Mouse (Mus musculus) liver, embryonic 14.5 days (tissue): ENCODE results near the gene Glg1. TPM values are rescaled to one million over a fixed set of nuclear protein-coding genes. Genes with fewer than 3 reads are reported as not detected.
A peak's percentile ranks its signal among the peaks of the same experiment; 100 is the strongest.
"Not testable (repeated sequence)": the region's sequence is repeated elsewhere in the genome, so short reads cannot be mapped to it uniquely, and the experiment has no call there.

Source experiments
- ATAC-seq: fragments of 200-750 bp; cut with Nextera tagmentation; 2 replicates; pipeline ENCODE4 v1.8.0; 2017; ENCODE audit warnings: moderate number of reproducible peaks, mild to moderate bottlenecking, moderate library complexity; ENCODE audit not compliant: insufficient read depth
- DNase-seq, 3 experiments: peaks; one replicate each; pipeline ENCODE4 v3.0.0-alpha.2; 2012 to 2013; ENCODE audit warnings: low read depth in 3 of 3, low spot score in 3 of 3
- H3K27ac ChIP-seq: fragments of 300-500 bp; sonication (generic); 2 replicates; pipeline ENCODE4 v1.5.1; 2014; ENCODE audit warnings: moderate library complexity, mild to moderate bottlenecking, control low read depth, inconsistent platforms
- H3K27me3 ChIP-seq: fragments of 300-500 bp; sonication (generic); 2 replicates; pipeline ENCODE4 v1.6.1; 2014; ENCODE audit warnings: mild to moderate bottlenecking, low read length, moderate library complexity; ENCODE audit not compliant: control insufficient read depth, insufficient read depth
- H3K36me3 ChIP-seq: fragments of 300-500 bp; sonication (generic); replicated peaks from 2 replicates; pipeline ENCODE4 v1.6.1; 2014; ENCODE audit warnings: low read depth; ENCODE audit not compliant: control insufficient read depth, insufficient read depth
- H3K4me1 ChIP-seq, 2 experiments: fragments of 200-500 bp in 1 of 2; fragments of 300-500 bp in 1 of 2; sonication (generic) in 1 of 2; replicated peaks; 2 replicates each; pipeline ENCODE4 v1.6.1; 2012 to 2014; ENCODE audit warnings: antibody characterized with exemption in 1 of 2, inconsistent platforms in 1 of 2, low read length in 1 of 2; ENCODE audit not compliant: control insufficient read depth in 2 of 2, insufficient read depth in 2 of 2
- H3K4me2 ChIP-seq: fragments of 300-500 bp; sonication (generic); 2 replicates; pipeline ENCODE4 v1.6.1; 2014; ENCODE audit warnings: low read depth, mild to moderate bottlenecking, control low read depth, moderate library complexity
- H3K4me3 ChIP-seq, 2 experiments: fragments of 200-500 bp in 1 of 2; fragments of 300-500 bp in 1 of 2; sonication (generic) in 1 of 2; 2 replicates each; pipeline ENCODE4 v1.5.1; 2012 to 2014; ENCODE audit warnings: low read depth in 2 of 2, low read length in 2 of 2, mild to moderate bottlenecking in 2 of 2, control low read depth in 1 of 2, inconsistent platforms in 1 of 2, moderate library complexity in 1 of 2; ENCODE audit not compliant: insufficient read depth in 1 of 2
- H3K9ac ChIP-seq: fragments of 300-500 bp; sonication (generic); replicated peaks from 2 replicates; pipeline ENCODE4 v1.6.1; 2014; ENCODE audit warnings: mild to moderate bottlenecking, control low read depth, moderate library complexity
- H3K9me3 ChIP-seq: fragments of 300-500 bp; sonication (generic); 2 replicates; pipeline ENCODE4 v1.6.1; 2016; ENCODE audit warnings: low read length, mixed read lengths; ENCODE audit not compliant: control insufficient read depth
- CTCF ChIP-seq: IDR thresholded peaks from 2 replicates; pipeline ENCODE4 v1.5.1; 2016; ENCODE audit warnings: antibody characterized with exemption, low read depth, control low read depth
- EP300 ChIP-seq: IDR thresholded peaks from 2 replicates; pipeline ENCODE4 v1.6.1; 2016; ENCODE audit warnings: antibody characterized with exemption, low read depth
- WGBS: fragments of 180-500 bp; shearing (Covaris S2); extraction: QIAGEN DNeasy Blood & Tissue Kit; methylation state at CpG from one replicate; pipeline ENCODE4 v1.1.7; 2014; ENCODE audit not compliant: insufficient replicate concordance; 5-methylcytosine and 5-hydroxymethylcytosine counted together
- polyA plus RNA-seq, 2 experiments: library from polyadenylated mRNA; depleted of rRNA in 1 of 2; stranded (reverse) in 1 of 2; unstranded in 1 of 2; fragments of >200 nt; fragmentation: Nextera tagmentation in 1 of 2; extraction: Ambion mirVana in 1 of 2; gene quantifications; 2 replicates each; pipeline versions ENCODE4 v1.2.1 to v1.2.3; 2012 to 2014

Glg1 gene
- polyA plus RNA-seq, 2 experiments, result 6.4 to 15.3 TPM

DNA sequence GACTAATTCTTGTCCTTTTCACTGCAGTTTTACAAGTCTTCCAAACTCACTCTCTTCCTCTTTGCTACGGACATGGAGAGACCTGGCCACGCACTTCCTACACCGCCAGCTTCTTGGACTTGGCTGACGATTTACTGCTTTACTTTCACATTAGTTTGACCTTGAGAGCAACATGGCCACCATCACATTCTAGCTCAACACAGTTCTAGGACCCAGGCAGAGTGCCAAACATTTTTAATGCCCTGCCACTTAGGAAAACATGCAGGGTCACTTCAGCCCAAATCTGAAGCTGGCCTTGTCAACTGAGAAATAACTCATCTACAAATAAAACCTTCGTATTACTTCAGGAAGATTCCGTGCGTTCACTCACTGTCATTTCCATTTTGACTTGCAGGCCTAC is 32.7 kb upstream of the Glg1 start:
- 87% methylated on average over 7 of the region's 7 CpGs for WGBS
- TF ChIP-seq EP300 (no peak), CTCF (no peak)

DNA sequence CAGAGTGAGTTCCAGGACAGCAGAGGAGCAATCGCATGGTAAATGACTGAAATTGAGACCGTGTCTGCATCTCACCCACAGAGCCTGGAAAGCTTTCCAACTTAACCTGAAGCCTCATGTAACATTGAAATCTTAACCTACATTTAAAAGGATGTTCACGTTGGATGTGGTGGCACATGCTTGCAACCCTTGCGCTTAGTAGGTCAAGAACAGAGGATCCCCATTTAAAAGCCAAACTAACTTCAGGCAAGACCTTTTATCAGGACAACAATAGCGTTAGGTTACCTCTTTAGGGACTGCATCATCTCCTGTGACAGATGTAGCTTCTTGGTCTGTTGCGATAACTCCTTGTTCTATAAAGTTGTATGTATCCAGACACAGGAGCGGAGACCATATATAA is 31.6 kb upstream of the Glg1 start:
- Histone ChIP-seq H3K4me2 (no peak overlapping the region), H3K4me3 (no peak overlapping the region), H3K9ac (no peak overlapping the region), H3K9me3 (no peaks in the 10 kb centered on the region), H3K27ac (no peak overlapping the region), H3K4me1 (no peaks in the 10 kb centered on the region), H3K27me3 (no peaks in the 10 kb centered on the region), H3K36me3 (peaks cover 92% of the 10 kb centered on the region)
- DNase-seq (no peak), ATAC-seq (no peak)
- TF ChIP-seq EP300 (no peak), CTCF (no peak)
- WGBS, result 91% methylated on average over 7 of the region's 7 CpGs

More for the DNA sequence above, 32.7 kb upstream of the Glg1 start:
- H3K4me1 ChIP-seq, result peaks cover 0 to 5% of the 10 kb centered on the region in 2 experiments; a peak in 2 of 4 replicates
- no peak overlapping the region for H3K4me3 ChIP-seq
- H3K27ac ChIP-seq, result no peak overlapping the region
- no peak overlapping the region for H3K9ac ChIP-seq
- no peak overlapping the region for H3K4me2 ChIP-seq
- ATAC-seq (no peak), DNase-seq (no peak)
- H3K36me3 ChIP-seq, result peaks cover 90% of the 10 kb centered on the region
- H3K9me3 ChIP-seq, result no peaks in the 10 kb centered on the region
- no peaks in the 10 kb centered on the region for H3K27me3 ChIP-seq

DNA sequence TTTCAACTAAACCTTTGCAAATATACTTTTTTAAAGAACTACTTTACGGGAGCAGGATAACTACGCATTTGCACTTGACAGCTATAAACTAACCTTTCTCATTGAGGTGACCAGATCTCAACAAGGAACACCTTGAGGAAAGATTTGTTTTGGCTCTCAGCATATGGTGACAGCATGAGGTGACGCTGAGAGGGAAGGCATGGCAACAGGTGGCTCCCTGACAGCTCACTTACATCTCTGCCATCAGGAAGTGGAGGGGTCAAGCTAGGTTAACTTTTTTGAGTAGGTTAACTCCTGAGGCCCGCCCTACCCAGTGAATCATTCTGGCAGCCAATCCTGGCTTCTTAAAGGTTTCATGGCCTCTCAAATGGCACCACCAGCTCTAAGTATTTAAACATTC is 26.6 kb upstream of the Glg1 start:
- Histone ChIP-seq H3K27ac (no peak overlapping the region), H3K4me3 (no peak overlapping the region), H3K4me2 (no peak overlapping the region), H3K9ac (no peak overlapping the region), H3K9me3 (no peaks in the 10 kb centered on the region), H3K27me3 (no peaks in the 10 kb centered on the region), H3K36me3 (peaks cover 95% of the 10 kb centered on the region), H3K4me1 (no peaks in the 10 kb centered on the region)
- no peak for TF ChIP-seq EP300
- ATAC-seq (no peak), DNase-seq (no peak)
- WGBS, result 89% methylated on average over 4 of the region's 4 CpGs

DNA sequence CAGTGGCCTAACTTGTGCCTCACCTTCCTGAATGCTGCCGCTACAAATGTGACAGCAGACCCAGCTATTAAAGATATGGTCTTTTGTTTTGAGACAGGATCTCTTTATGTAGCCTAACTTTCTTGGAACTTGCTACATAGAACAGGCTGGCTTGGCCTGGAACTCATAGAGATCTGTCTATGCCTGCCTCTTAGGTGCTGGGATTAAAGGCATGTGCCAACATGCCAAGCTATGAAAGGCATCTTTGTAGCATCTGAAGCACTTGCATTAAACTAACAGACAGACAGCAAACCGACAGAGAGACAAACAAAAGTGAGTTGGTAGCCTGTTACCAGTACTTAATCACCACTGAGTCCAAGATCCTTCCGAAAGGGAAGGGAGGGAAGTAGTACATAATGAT is 23.1 kb upstream of the Glg1 start:
- Histone ChIP-seq H3K9me3 (no peaks in the 10 kb centered on the region), H3K27ac (no peak overlapping the region), H3K4me2 (no peak overlapping the region), H3K4me3 (no peak overlapping the region), H3K9ac (no peak overlapping the region), H3K36me3 (peaks cover 93% of the 10 kb centered on the region), H3K4me1 (no peaks in the 10 kb centered on the region), H3K27me3 (no peaks in the 10 kb centered on the region)
- TF ChIP-seq CTCF (no peak), EP300 (no peak)
- DNase-seq (no peak), ATAC-seq (no peak)
- 94% methylated on average over 3 of the region's 3 CpGs for WGBS

DNA sequence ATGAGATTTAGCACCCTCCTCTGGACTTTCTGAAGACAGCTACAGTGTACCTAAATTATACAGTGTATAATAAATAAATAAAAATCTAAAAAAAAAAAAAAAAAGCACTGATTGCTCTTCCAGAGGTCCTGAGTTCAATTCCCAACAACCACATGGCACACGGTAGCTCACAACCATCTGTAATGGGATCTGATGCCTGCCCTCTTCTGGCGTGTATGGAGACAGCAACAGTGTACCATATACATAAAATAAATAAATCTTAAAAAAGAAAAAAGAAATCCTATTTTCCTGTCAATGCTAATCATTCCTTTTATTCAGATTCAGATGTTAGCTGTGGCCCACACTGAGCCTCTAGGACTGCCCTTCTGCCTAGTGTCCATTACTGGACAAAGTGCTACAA is 9.3 kb upstream of the Glg1 start:
- 62% methylated on average over 2 of the region's 2 CpGs for WGBS
- H3K4me1 ChIP-seq, result no peaks in the 10 kb centered on the region

DNA sequence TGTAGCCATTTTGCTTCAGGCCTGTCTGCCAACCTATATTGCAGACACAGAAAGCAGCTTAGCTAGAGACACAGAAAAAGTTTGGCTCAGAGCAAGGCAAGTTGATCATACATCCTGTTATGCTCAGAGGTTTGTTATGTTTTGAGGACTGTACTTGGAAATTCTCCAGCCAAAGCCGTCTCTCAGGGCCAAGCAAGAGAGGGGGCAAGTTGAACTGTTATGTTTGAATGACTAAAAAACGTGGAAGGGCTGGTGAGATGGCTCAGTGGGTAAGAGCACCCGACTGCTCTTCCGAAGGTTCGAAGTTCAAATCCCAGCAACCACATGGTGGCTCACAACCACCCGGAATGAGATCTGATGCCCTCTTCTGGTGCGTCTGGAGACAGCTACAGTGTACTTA is 7.1 kb upstream of the Glg1 start:
- 63% methylated on average over 7 of the region's 7 CpGs for WGBS

More for the DNA sequence above, 9.3 kb upstream of the Glg1 start:
- H3K36me3 ChIP-seq, result peaks cover 20% of the 10 kb centered on the region
- no peak overlapping the region for H3K9ac ChIP-seq
- H3K27ac ChIP-seq, result no peak overlapping the region
- DNase-seq (no peak), ATAC-seq (no peak)
- no peaks in the 10 kb centered on the region for H3K27me3 ChIP-seq
- TF ChIP-seq EP300 (no peak), CTCF (peak; percentile 34)
- H3K4me3 ChIP-seq, result no peak overlapping the region
- no peaks in the 10 kb centered on the region for H3K9me3 ChIP-seq
- no peak overlapping the region for H3K4me2 ChIP-seq

More for the DNA sequence above, 7.1 kb upstream of the Glg1 start:
- not testable (repeated sequence) for H3K27ac ChIP-seq, H3K4me3 ChIP-seq, H3K9me3 ChIP-seq, ATAC-seq, H3K4me1 ChIP-seq, H3K9ac ChIP-seq, H3K36me3 ChIP-seq, DNase-seq, H3K4me2 ChIP-seq, H3K27me3 ChIP-seq
